Mouse (Mus musculus): Measurements from ENCODE around the gene Gnat1.

- TF ChIP-seq CTCF (conservative IDR thresholded peaks at IDR 0.05; ENCODE audit: insufficient read depth, insufficient read length, low read depth, low read length) (no peak), POLR2A (IDR thresholded peaks at IDR 0.05; ENCODE audit: low read depth, low read length) (no peak)
Measured at GRCm38 (mm10) chr9:107696845-107697610, 17.5 kb upstream of the Gnat1 start.
